Mouse (Mus musculus): ENCODE results near the gene Vmn1r196. TPM values are rescaled to one million over a fixed set of nuclear protein-coding genes. Genes with fewer than 3 reads are reported as not detected.

The Vmn1r196 gene
- total RNA-seq (2023; ENCODE audit: inconsistent age): not detected in 4 replicates

GRCm38 (mm10) chr13:22289620-22290019 lies at the start of gene Vmn1r196:
TSS of gene Vmn1r196 (plus strand) at chr13:22289920.

GRCm38 (mm10) chr13:22243915-22244314 lies 45.8 kb upstream of the Vmn1r196 start, which contains the start of gene Vmn1r194:
TSS of gene Vmn1r194 (plus strand) at chr13:22244215.

DNA sequence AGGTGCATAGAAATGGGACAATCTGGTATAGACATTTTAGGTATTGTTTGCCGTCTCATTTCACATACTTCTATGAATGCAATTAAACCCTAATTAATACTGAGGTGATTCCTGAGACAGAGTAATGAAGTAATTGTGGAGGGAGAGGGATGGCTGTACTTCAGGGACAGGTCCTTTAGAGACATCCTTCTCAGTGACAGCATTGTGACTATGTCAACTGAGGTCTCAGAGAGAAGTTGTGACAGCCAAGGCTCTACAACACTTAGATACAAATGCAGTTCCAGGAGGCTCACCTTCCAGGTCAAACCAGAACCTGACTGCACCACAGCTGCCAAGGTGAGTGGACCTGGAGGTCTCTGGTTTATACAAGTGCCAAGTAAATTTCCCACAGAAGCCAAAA lies 19.5 kb upstream of the Vmn1r196 start, which contains the start of gene Vmn1r195:
TSS of gene Vmn1r195 (plus strand) at position 301 of the 400 bp plus-strand sequence.

GRCm38 (mm10) chr13:22324289-22324688 lies 34.6 kb downstream of the Vmn1r196 start, which contains the start of gene Vmn1r197:
TSS of gene Vmn1r197 (plus strand) at chr13:22324589.

Other genes starting within 250 kb of the Vmn1r196 start
- 102 to 154 TPM (median 106 TPM) in 4 replicates for gene Hist1h4i, start 248.6 kb upstream of the Vmn1r196 start, total RNA-seq (2023; ENCODE audit: inconsistent age)
- 71.8 to 120 TPM (median 87.9 TPM) in 4 replicates for gene Hist1h2ag, start 247.0 kb upstream of the Vmn1r196 start, total RNA-seq (2023; ENCODE audit: inconsistent age)
- 59.3 to 73.5 TPM (median 68.5 TPM) in 4 replicates for gene Hist1h2bj, start 246.7 kb upstream of the Vmn1r196 start, total RNA-seq (2023; ENCODE audit: inconsistent age)
- not detected in 4 replicates for gene Vmn1r188, start 205.5 kb upstream of the Vmn1r196 start, total RNA-seq (2023; ENCODE audit: inconsistent age)
- gene Vmn1r189, start 184.1 kb upstream of the Vmn1r196 start, total RNA-seq (2023; ENCODE audit: inconsistent age): not detected in 4 replicates
- not detected in 4 replicates for gene Vmn1r191, start 106.0 kb upstream of the Vmn1r196 start, total RNA-seq (2023; ENCODE audit: inconsistent age)
- not detected in 4 replicates for gene Vmn1r192, start 98.8 kb upstream of the Vmn1r196 start, total RNA-seq (2023; ENCODE audit: inconsistent age)
- gene Vmn1r193, start 66.8 kb upstream of the Vmn1r196 start, total RNA-seq (2023; ENCODE audit: inconsistent age): not detected in 4 replicates
- not detected in 4 replicates for gene Vmn1r194, start 45.7 kb upstream of the Vmn1r196 start, total RNA-seq (2023; ENCODE audit: inconsistent age)
- not detected in 4 replicates for gene Vmn1r195, start 19.4 kb upstream of the Vmn1r196 start, total RNA-seq (2023; ENCODE audit: inconsistent age)
- not detected in 4 replicates for gene Vmn1r197, start 34.7 kb downstream of the Vmn1r196 start, total RNA-seq (2023; ENCODE audit: inconsistent age)
- gene Vmn1r198, start 60.4 kb downstream of the Vmn1r196 start, total RNA-seq (2023; ENCODE audit: inconsistent age): not detected in 4 replicates
- gene Vmn1r199, start 89.9 kb downstream of the Vmn1r196 start, total RNA-seq (2023; ENCODE audit: inconsistent age): not detected in 4 replicates
- gene Vmn1r200, start 100.5 kb downstream of the Vmn1r196 start, total RNA-seq (2023; ENCODE audit: inconsistent age): not detected in 4 replicates
- gene Vmn1r201, start 182.0 kb downstream of the Vmn1r196 start, total RNA-seq (2023; ENCODE audit: inconsistent age): not detected in 4 replicates
- gene Vmn1r202, start 215.5 kb downstream of the Vmn1r196 start, total RNA-seq (2023; ENCODE audit: inconsistent age): not detected in 4 replicates
- 0.15 TPM in 1 of 4 replicates, not detected in the others for gene Vmn1r203, start 228.2 kb downstream of the Vmn1r196 start, total RNA-seq (2023; ENCODE audit: inconsistent age)